Mouse (Mus musculus) ovary, postnatal 14 days (tissue): ENCODE data around the gene Zfp827.
"Not testable (repeated sequence)": the region's sequence is repeated elsewhere in the genome, so short reads cannot be mapped to it uniquely, and the experiment has no call there.

Experiments
- DNase-seq: peaks from one replicate; pipeline ENCODE4 v3.0.0; 2022; ENCODE audit warnings: low spot score

Gene Zfp827

GRCm38 (mm10) chr8:79112480-79112879 lies 84.2 kb downstream of the Zfp827 start:
- DNase-seq: no peak

GRCm38 (mm10) chr8:79113533-79113932 lies 85.3 kb downstream of the Zfp827 start:
- no peak for DNase-seq

GRCm38 (mm10) chr8:79114561-79114960 lies 86.3 kb downstream of the Zfp827 start:
- peak; percentile 50 for DNase-seq

DNA sequence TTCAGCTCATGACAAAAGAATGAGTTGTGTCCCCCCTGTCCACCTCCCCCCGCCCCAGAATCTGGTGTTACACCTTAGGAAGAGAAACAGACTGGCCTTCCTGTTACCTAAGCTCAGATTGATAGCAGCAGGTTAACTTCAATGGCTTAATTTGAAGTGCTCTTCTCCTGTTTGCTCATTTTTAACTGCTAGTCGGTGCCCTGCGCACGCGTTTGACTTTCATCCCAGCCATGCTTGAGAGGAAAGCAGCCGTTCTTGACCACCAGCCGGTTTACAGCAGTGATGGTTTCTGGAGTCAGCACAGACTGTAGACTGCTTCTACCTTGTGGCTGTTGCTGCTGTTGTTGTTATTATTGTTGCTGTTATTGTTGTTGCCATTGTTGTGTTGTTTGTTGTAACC lies 88.2 kb downstream of the Zfp827 start:
- DNase-seq: no peak

GRCm38 (mm10) chr8:79117711-79118110 lies 89.5 kb downstream of the Zfp827 start:
- no peak for DNase-seq

- DNase-seq: no peak
These were observed 93.4 kb downstream of the Zfp827 start for GRCm38 (mm10) chr8:79121614-79122013.

GRCm38 (mm10) chr8:79124231-79124630 lies 96.0 kb downstream of the Zfp827 start:
- no peak for DNase-seq

- no peak for DNase-seq
These were observed 99.1 kb downstream of the Zfp827 start for GRCm38 (mm10) chr8:79127211-79127816.

GRCm38 (mm10) chr8:79128534-79128933 lies 100.3 kb downstream of the Zfp827 start:
- DNase-seq: not testable (repeated sequence)

DNA sequence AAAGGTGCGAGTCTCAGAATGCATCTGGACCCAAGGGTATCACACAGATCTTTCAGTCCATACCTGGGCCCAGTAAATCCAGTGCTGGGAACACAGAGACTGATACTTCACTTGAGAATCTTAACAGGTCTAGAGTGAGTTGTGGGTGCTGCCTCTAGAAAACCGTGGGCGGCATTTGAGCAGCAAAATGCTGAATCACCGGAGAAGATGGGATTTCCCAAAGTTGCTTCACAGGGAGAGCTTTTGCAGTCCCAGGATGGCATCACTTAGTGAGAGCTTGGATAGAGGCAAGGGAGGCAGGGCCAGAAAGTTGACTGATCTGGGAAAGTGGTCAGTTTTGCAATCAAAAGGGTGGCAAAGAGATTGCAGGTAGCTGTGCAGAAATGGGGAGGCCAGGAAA lies 111.4 kb downstream of the Zfp827 start:
- no peak for DNase-seq

- no peak for DNase-seq
These were observed 112.7 kb downstream of the Zfp827 start for GRCm38 (mm10) chr8:79140981-79141380.

DNA sequence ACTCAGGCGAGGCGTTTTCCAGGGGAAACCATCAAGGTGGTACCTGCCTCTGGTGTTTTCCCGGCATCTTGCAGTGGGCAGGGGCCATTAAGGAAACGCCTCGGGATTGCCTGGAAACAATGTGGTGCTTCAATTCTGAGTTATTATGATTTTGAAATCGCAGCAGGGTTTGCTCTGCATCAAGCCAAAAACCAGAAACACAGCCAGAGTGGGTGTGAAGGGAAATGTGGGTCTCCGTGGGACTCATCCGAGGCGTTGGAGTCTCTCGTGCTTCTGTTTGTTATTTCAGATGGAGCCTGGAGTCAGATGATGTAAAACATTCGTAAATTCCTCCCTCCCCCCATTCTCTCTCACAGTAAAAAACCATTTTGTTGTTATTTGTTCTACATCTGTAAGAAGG lies 113.4 kb downstream of the Zfp827 start:
- DNase-seq: no peak

GRCm38 (mm10) chr8:79143729-79144128 lies 115.5 kb downstream of the Zfp827 start:
- no peak for DNase-seq

GRCm38 (mm10) chr8:79145210-79145609 lies 117.0 kb downstream of the Zfp827 start:
- no peak for DNase-seq

DNA sequence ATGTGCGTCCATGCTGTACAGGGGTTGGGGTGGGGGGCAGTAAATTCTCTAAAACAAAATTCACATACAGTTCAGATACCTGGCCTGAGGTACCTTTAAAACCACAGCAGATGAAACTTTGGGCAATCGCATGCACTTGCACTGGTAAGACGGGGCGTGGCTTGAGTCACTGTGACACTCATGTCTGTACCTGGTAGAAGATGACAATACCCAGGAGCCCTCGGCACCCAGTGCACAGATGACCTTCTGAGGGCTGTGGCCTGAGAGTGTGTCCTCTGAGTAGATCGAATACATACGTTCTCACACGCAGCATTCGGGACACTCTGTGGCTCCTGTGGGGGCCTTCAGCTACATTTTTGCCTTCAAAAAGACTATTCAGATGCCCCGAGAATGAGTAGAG lies 117.4 kb downstream of the Zfp827 start:
- DNase-seq: no peak

- DNase-seq: no peak
These were observed 120.6 kb downstream of the Zfp827 start for GRCm38 (mm10) chr8:79148799-79149198.

GRCm38 (mm10) chr8:79149880-79150279 lies 121.6 kb downstream of the Zfp827 start:
- DNase-seq: no peak

GRCm38 (mm10) chr8:79150544-79151192 lies 122.4 kb downstream of the Zfp827 start:
- DNase-seq: no peak

DNA sequence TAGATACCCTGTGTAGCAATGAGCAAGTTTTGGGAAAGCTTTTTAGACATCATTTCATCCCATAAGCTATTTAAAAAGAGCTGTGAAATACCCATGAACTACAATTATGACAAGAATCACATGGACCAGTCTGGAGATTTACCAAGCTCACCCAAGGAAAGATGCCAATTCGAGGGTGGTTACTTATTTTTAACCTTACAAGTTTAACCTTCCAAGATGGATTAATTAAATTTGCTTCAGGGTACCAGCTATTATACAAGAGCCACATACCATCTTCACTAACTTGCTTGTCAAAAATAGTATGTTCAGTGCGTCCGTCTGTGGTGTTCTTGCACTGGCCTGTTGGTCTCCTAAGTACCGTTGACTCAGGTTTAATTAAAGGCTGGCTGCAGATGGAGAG lies 123.4 kb downstream of the Zfp827 start:
- DNase-seq: no peak

DNA sequence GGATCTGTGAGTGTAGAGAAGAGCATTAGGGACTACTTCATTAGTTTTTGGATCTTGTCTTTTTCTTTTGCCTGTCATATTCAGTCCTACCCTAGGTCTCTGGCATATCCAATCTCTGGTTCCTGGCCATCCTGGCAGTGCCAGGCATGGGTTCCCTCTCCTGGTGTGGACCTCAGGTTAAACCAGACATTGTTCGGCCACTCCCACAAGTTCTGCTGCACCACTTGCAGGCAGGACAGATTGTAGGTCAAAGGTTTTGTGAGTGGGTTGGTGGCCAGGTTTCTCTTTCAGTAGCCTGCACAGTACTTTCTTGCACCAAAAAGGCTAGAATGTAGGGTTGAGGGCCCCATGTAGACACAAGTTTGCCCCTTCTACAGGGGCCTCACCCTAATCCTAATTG lies 125.0 kb downstream of the Zfp827 start:
- no peak for DNase-seq

GRCm38 (mm10) chr8:79153637-79154036 lies 125.4 kb downstream of the Zfp827 start:
- no peak for DNase-seq

DNA sequence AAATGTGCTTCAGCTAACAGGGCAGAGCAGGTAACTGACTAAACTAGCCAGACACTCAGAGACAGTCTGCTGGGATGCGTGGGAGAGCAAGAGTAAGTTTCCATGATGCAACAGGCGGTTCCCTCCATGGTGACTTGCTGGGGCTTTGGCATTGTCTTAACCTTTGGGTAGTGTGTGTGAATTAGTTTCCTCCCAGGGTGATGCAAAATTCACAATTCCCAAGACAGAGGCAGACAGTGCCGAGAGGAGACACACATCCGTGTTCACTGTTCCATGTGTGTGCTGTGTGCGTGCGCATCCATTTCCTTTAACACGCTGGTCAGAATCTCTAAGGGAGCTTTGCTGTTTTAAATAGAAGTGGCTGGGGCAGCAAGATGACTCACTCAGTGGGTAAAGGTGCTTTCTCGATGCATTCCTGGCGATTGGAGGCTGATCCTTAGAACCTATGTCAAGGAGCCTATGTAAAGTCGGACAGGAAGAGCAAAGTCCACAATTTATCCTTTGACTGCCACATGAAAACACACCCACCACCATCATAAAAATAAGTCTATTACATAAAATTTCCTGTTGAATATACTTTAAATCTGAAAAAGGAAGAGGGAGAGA lies 127.4 kb downstream of the Zfp827 start:
- DNase-seq: no peak

GRCm38 (mm10) chr8:79157366-79157765 lies 129.1 kb downstream of the Zfp827 start:
- DNase-seq: no peak

GRCm38 (mm10) chr8:79158357-79158756 lies 130.1 kb downstream of the Zfp827 start:
- DNase-seq: no peak
